Mouse (Mus musculus): ENCODE data around the gene Nkain1.
A peak's percentile ranks its signal among the peaks of the same experiment; 100 is the strongest.

DNA sequence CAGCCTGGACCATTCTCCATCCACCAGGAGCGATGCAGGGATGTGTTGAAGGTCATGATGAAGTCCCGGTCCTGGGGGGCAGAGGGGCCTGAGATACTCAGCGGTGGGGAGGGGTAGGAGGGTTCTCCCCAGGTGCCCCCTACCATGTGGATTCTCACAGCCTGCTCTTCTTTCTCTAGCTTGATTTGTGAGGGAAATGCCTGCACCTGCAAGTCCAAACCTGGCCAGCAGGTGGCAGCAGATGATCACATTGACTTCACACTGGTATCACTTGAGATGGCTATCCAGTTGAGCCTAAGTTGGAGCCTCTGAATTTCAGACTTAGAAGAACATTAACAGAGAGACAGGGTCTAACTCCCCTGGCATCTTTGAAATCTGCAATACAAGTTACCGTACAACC, 40.0 kb downstream of the Nkain1 start:
- TF ChIP-seq POLR2A (IDR thresholded peaks at IDR 0.05; ENCODE audit: borderline replicate concordance, low read depth, low read length) (no peak), CTCF (IDR thresholded peaks at IDR 0.05; ENCODE audit: low read depth, low read length) (peak; percentile 89)

All from bone marrow macrophage, adult 2 months (primary cell).